Mouse (Mus musculus) CH12.LX (cell line): Measurements from ENCODE around the gene Nacc1.

Source experiments
- CTCF ChIP-seq, 2 experiments: IDR thresholded peaks in 1 of 2; conservative IDR thresholded peaks in 1 of 2; 2 replicates each; pipeline ENCODE4 v1.5.1; 2011 to 2012; ENCODE audit warnings: low read depth in 2 of 2, low read length in 2 of 2, improper control_type of control experiment in 1 of 2, inconsistent platforms in 1 of 2, mild to moderate bottlenecking in 1 of 2, moderate library complexity in 1 of 2
- E2F4 ChIP-seq: IDR thresholded peaks from 2 replicates; pipeline ENCODE4 v1.6.1; 2011; ENCODE audit warnings: low read depth, low read length, improper control_type of control experiment; ENCODE audit not compliant: insufficient replicate concordance
- EP300 ChIP-seq: IDR thresholded peaks from 2 replicates; pipeline ENCODE4 v1.6.1; 2011; ENCODE audit warnings: low read length, improper control_type of control experiment
- ETS1 ChIP-seq: conservative IDR thresholded peaks from 2 replicates; pipeline ENCODE4 v1.6.1; 2012; ENCODE audit warnings: low read depth, mild to moderate bottlenecking, inconsistent platforms, low read length, improper control_type of control experiment, moderate library complexity
- GABPA ChIP-seq: IDR thresholded peaks from 2 replicates; pipeline ENCODE4 v1.6.1; 2012; ENCODE audit warnings: low read depth, low read length, improper control_type of control experiment, inconsistent platforms; ENCODE audit not compliant: insufficient replicate concordance
- HCFC1 ChIP-seq: IDR thresholded peaks from 2 replicates; pipeline ENCODE4 v1.6.1; 2012; ENCODE audit warnings: low read depth, mild to moderate bottlenecking, inconsistent platforms, low read length, improper control_type of control experiment
- KAT2A ChIP-seq: IDR thresholded peaks from 2 replicates; pipeline ENCODE4 v1.6.1; 2012; ENCODE audit warnings: low read length, improper control_type of control experiment, inconsistent platforms; ENCODE audit not compliant: insufficient replicate concordance
- MAFK ChIP-seq: IDR thresholded peaks from 2 replicates; pipeline ENCODE4 v1.6.1; 2011; ENCODE audit warnings: low read length, improper control_type of control experiment; ENCODE audit not compliant: insufficient replicate concordance
- MAX ChIP-seq: IDR thresholded peaks from 2 replicates; pipeline ENCODE4 v1.6.1; 2011; ENCODE audit warnings: low read length, improper control_type of control experiment
- MXI1 ChIP-seq: IDR thresholded peaks from 2 replicates; pipeline ENCODE4 v1.6.1; 2011; ENCODE audit warnings: mild to moderate bottlenecking, low read depth, low read length, improper control_type of control experiment
- POLR2A ChIP-seq: IDR thresholded peaks from 2 replicates; pipeline ENCODE4 v1.6.1; 2011; ENCODE audit warnings: low read depth, mild to moderate bottlenecking, improper control_type of control experiment, low read length
- UBTF ChIP-seq: IDR thresholded peaks from 2 replicates; pipeline ENCODE4 v1.6.1; 2012; ENCODE audit warnings: low read depth, mild to moderate bottlenecking, inconsistent platforms, low read length, improper control_type of control experiment, moderate library complexity

- no peak for TF ChIP-seq CTCF (conservative IDR thresholded peaks at IDR 0.05 in 1 of 2, IDR thresholded peaks at IDR 0.05 in 1 of 2; ENCODE audit: low read depth in 2 of 2, low read length in 2 of 2)
- no peak for TF ChIP-seq MXI1
- no peak for TF ChIP-seq MAFK
- TF ChIP-seq ETS1: no peak
- no peak for TF ChIP-seq POLR2A
- TF ChIP-seq HCFC1: no peak
- TF ChIP-seq KAT2A: no peak
- TF ChIP-seq EP300: no peak
- TF ChIP-seq UBTF: no peak
- TF ChIP-seq E2F4: no peak
- TF ChIP-seq GABPA: no peak
- no peak for TF ChIP-seq MAX
Measured at GRCm38 (mm10) chr8:84718476-84718875, 30.8 kb upstream of the Nacc1 start.
